Mouse (Mus musculus): ENCODE data around the gene Casp14. TPM values are rescaled to one million over a fixed set of nuclear protein-coding genes. Genes with fewer than 3 reads are reported as not detected.

The Casp14 gene
- polyA plus RNA-seq, 1 experiment: 0.03 TPM

DNA sequence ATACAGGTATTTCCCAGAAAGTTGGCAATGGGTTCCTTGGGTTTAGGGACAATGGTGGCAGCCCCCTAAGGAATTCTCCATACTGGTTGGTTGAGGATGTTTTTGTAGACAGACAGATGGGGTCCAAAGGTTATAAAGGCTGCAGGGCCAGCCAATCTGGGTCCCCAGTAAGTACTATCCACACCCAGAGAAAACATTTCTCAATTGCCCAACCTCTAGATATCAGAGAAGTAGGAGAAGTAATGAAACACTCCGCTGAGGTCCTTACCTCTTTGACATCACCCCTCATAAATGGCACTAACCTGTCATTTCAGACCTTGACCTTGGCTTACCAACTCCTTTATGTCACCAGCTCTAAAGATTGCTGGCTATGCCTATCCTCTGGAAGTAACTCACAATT, 53.5 kb downstream of the Casp14 start:
- no peak for DNase-seq (ENCODE audit: low read depth)

More for the DNA sequence above, 53.5 kb downstream of the Casp14 start:
- TF ChIP-seq POLR2A (IDR thresholded peaks at IDR 0.05; ENCODE audit: borderline replicate concordance, extremely low read depth, insufficient read depth, insufficient read length, poor library complexity, severe bottlenecking) (no peak), CTCF (IDR thresholded peaks at IDR 0.05; ENCODE audit: borderline replicate concordance, extremely low read depth, insufficient read depth, insufficient read length) (no peak)

Other genes with a start within 250 kb of the Casp14 start
- 0.08 TPM in 1 of 2 replicates, not detected in the other for gene Olfr1358, start 200.9 kb downstream of the Casp14 start, polyA plus RNA-seq (2012; rRNA removed)
- gene Ilvbl, start 143.9 kb downstream of the Casp14 start, polyA plus RNA-seq (2012; rRNA removed): 44.6 and 45.2 TPM in 2 replicates
- 9.1 and 9.5 TPM in 2 replicates for gene Syde1, start 126.3 kb downstream of the Casp14 start, polyA plus RNA-seq (2012; rRNA removed)
- gene Olfr1357, start 100.2 kb downstream of the Casp14 start, polyA plus RNA-seq (2012; rRNA removed): not detected in 2 replicates
- gene Ccdc105, start 34.8 kb upstream of the Casp14 start, polyA plus RNA-seq (2012; rRNA removed): 0.14 TPM in 1 of 2 replicates, not detected in the other
- gene Slc1a6, start 62.2 kb upstream of the Casp14 start, polyA plus RNA-seq (2012; rRNA removed): 12.9 and 18.2 TPM in 2 replicates
- gene Olfr1356, start 133.9 kb upstream of the Casp14 start, polyA plus RNA-seq (2012; rRNA removed): not detected in 2 replicates
- gene Olfr1355, start 157.2 kb upstream of the Casp14 start, polyA plus RNA-seq (2012; rRNA removed): not detected in 2 replicates
- gene Olfr1354, start 194.9 kb upstream of the Casp14 start, polyA plus RNA-seq (2012; rRNA removed): not detected in 2 replicates
- not detected in 2 replicates for gene Olfr8, start 232.3 kb upstream of the Casp14 start, polyA plus RNA-seq (2012; rRNA removed)
- not detected in 2 replicates for gene Olfr1353, start 245.0 kb upstream of the Casp14 start, polyA plus RNA-seq (2012; rRNA removed)